Mouse (Mus musculus): Measurements from ENCODE around the gene Arhgef15. TPM values are rescaled to one million over a fixed set of nuclear protein-coding genes. Genes with fewer than 3 reads are reported as not detected.

The Arhgef15 gene
- polyA plus RNA-seq, 1 experiment, result 2.6 TPM

GRCm38 (mm10) chr11:68898790-68899189, 58.5 kb downstream of the Arhgef15 start:
- TF ChIP-seq CTCF (IDR thresholded peaks at IDR 0.05; ENCODE audit: low read depth, low read length) (no peak), POLR2A (IDR thresholded peaks at IDR 0.05; ENCODE audit: insufficient read depth, low read length) (no peak), EP300 (IDR thresholded peaks at IDR 0.05; ENCODE audit: insufficient read depth, low read depth, low read length) (no peak)
- H3K4me1 ChIP-seq (ENCODE audit: control insufficient read depth, insufficient read depth, low read length), result no peaks in the 10 kb centered on the region
- no peaks in the 10 kb centered on the region for H3K27me3 ChIP-seq (ENCODE audit: control insufficient read depth, insufficient read depth, low read length, poor library complexity, severe bottlenecking)
- no peak overlapping the region for H3K9ac ChIP-seq (ENCODE audit: low read depth, poor library complexity, severe bottlenecking)
- H3K4me3 ChIP-seq (ENCODE audit: low read depth, low read length), result no peak overlapping the region
- H3K36me3 ChIP-seq (ENCODE audit: control insufficient read depth, insufficient read depth, low read length, poor library complexity, severe bottlenecking), result peaks cover 20% of the 10 kb centered on the region
- H3K9me3 ChIP-seq (replicated peaks; ENCODE audit: control insufficient read depth, insufficient read depth, low read length, poor library complexity, severe bottlenecking), result no peaks in the 10 kb centered on the region
- H3K27ac ChIP-seq (ENCODE audit: insufficient read depth, low read length), result no peak overlapping the region

GRCm38 (mm10) chr11:68897838-68898237, 59.4 kb downstream of the Arhgef15 start:
- H3K4me3 ChIP-seq (ENCODE audit: low read depth, low read length), result no peak overlapping the region
- TF ChIP-seq CTCF (IDR thresholded peaks at IDR 0.05; ENCODE audit: low read depth, low read length) (no peak), POLR2A (IDR thresholded peaks at IDR 0.05; ENCODE audit: insufficient read depth, low read length) (no peak)
- H3K27me3 ChIP-seq (ENCODE audit: control insufficient read depth, insufficient read depth, low read length, poor library complexity, severe bottlenecking), result no peaks in the 10 kb centered on the region
- H3K9ac ChIP-seq (ENCODE audit: low read depth, poor library complexity, severe bottlenecking), result no peak overlapping the region
- no peak overlapping the region for H3K27ac ChIP-seq (ENCODE audit: insufficient read depth, low read length)
- H3K9me3 ChIP-seq (replicated peaks; ENCODE audit: control insufficient read depth, insufficient read depth, low read length, poor library complexity, severe bottlenecking), result no peaks in the 10 kb centered on the region
- H3K36me3 ChIP-seq (ENCODE audit: control insufficient read depth, insufficient read depth, low read length, poor library complexity, severe bottlenecking), result peaks cover 11% of the 10 kb centered on the region
- no peaks in the 10 kb centered on the region for H3K4me1 ChIP-seq (ENCODE audit: control insufficient read depth, insufficient read depth, low read length)

GRCm38 (mm10) chr11:68897120-68897519, 60.2 kb downstream of the Arhgef15 start:
- no peaks in the 10 kb centered on the region for H3K4me1 ChIP-seq (ENCODE audit: control insufficient read depth, insufficient read depth, low read length)
- H3K4me3 ChIP-seq (ENCODE audit: low read depth, low read length), result no peak overlapping the region
- H3K27ac ChIP-seq (ENCODE audit: insufficient read depth, low read length), result no peak overlapping the region
- no peaks in the 10 kb centered on the region for H3K9me3 ChIP-seq (replicated peaks; ENCODE audit: control insufficient read depth, insufficient read depth, low read length, poor library complexity, severe bottlenecking)
- peaks cover 3% of the 10 kb centered on the region; the same call in 1 of the 2 replicates for H3K36me3 ChIP-seq (ENCODE audit: control insufficient read depth, insufficient read depth, low read length, poor library complexity, severe bottlenecking)
- TF ChIP-seq POLR2A (IDR thresholded peaks at IDR 0.05; ENCODE audit: insufficient read depth, low read length) (no peak), CTCF (IDR thresholded peaks at IDR 0.05; ENCODE audit: low read depth, low read length) (peak; percentile 66), EP300 (IDR thresholded peaks at IDR 0.05; ENCODE audit: insufficient read depth, low read depth, low read length) (no peak)
- H3K9ac ChIP-seq (ENCODE audit: low read depth, poor library complexity, severe bottlenecking), result no peak overlapping the region
- H3K27me3 ChIP-seq (ENCODE audit: control insufficient read depth, insufficient read depth, low read length, poor library complexity, severe bottlenecking), result no peaks in the 10 kb centered on the region

GRCm38 (mm10) chr11:68896247-68896646, 61.0 kb downstream of the Arhgef15 start:
- no peaks in the 10 kb centered on the region for H3K36me3 ChIP-seq (ENCODE audit: control insufficient read depth, insufficient read depth, low read length, poor library complexity, severe bottlenecking)
- no peaks in the 10 kb centered on the region for H3K9me3 ChIP-seq (replicated peaks; ENCODE audit: control insufficient read depth, insufficient read depth, low read length, poor library complexity, severe bottlenecking)

GRCm38 (mm10) chr11:68893911-68894464, 63.3 kb downstream of the Arhgef15 start:
- H3K4me3 ChIP-seq (ENCODE audit: low read depth, low read length), result no peak overlapping the region
- no peak for TF ChIP-seq POLR2A (IDR thresholded peaks at IDR 0.05; ENCODE audit: insufficient read depth, low read length)
- H3K27ac ChIP-seq (ENCODE audit: insufficient read depth, low read length), result no peak overlapping the region

More at GRCm38 (mm10) chr11:68896247-68896646, 61.0 kb downstream of the Arhgef15 start:
- Histone ChIP-seq H3K4me1 (ENCODE audit: control insufficient read depth, insufficient read depth, low read length) (no peaks in the 10 kb centered on the region), H3K9ac (ENCODE audit: low read depth, poor library complexity, severe bottlenecking) (no peak overlapping the region), H3K27me3 (ENCODE audit: control insufficient read depth, insufficient read depth, low read length, poor library complexity, severe bottlenecking) (no peaks in the 10 kb centered on the region), H3K4me3 (ENCODE audit: low read depth, low read length) (no peak overlapping the region), H3K27ac (ENCODE audit: insufficient read depth, low read length) (no peak overlapping the region)
- TF ChIP-seq POLR2A (IDR thresholded peaks at IDR 0.05; ENCODE audit: insufficient read depth, low read length) (no peak), EP300 (IDR thresholded peaks at IDR 0.05; ENCODE audit: insufficient read depth, low read depth, low read length) (no peak), CTCF (IDR thresholded peaks at IDR 0.05; ENCODE audit: low read depth, low read length) (no peak)

More at GRCm38 (mm10) chr11:68893911-68894464, 63.3 kb downstream of the Arhgef15 start:
- no peak overlapping the region for H3K9ac ChIP-seq (ENCODE audit: low read depth, poor library complexity, severe bottlenecking)
- H3K4me1 ChIP-seq (ENCODE audit: control insufficient read depth, insufficient read depth, low read length), result no peaks in the 10 kb centered on the region
- H3K27me3 ChIP-seq (ENCODE audit: control insufficient read depth, insufficient read depth, low read length, poor library complexity, severe bottlenecking), result no peaks in the 10 kb centered on the region
- no peaks in the 10 kb centered on the region for H3K36me3 ChIP-seq (ENCODE audit: control insufficient read depth, insufficient read depth, low read length, poor library complexity, severe bottlenecking)
- H3K9me3 ChIP-seq (replicated peaks; ENCODE audit: control insufficient read depth, insufficient read depth, low read length, poor library complexity, severe bottlenecking), result no peaks in the 10 kb centered on the region

Other genes starting within 250 kb of the Arhgef15 start
- 59.3 and 71.7 TPM in 2 replicates for gene Ndel1, start 85.6 kb downstream of the Arhgef15 start, polyA plus RNA-seq (2011; ENCODE audit: insufficient read depth, insufficient read length, low read depth, missing spikeins)
- not detected in 2 replicates for gene Rnf222, start 68.9 kb downstream of the Arhgef15 start, polyA plus RNA-seq (2011; ENCODE audit: insufficient read depth, insufficient read length, low read depth, missing spikeins)
- gene Rpl26, start 55.9 kb downstream of the Arhgef15 start, polyA plus RNA-seq (2011; ENCODE audit: insufficient read depth, insufficient read length, low read depth, missing spikeins), result 4,511 and 5,371 TPM in 2 replicates
- gene Odf4, start 30.4 kb downstream of the Arhgef15 start, polyA plus RNA-seq (2011; ENCODE audit: insufficient read depth, insufficient read length, low read depth, missing spikeins), result not detected in 2 replicates
- 3.4 and 4.6 TPM in 2 replicates for gene Slc25a35, start 10.7 kb upstream of the Arhgef15 start, polyA plus RNA-seq (2011; ENCODE audit: insufficient read depth, insufficient read length, low read depth, missing spikeins)
- gene Rangrf, start 17.7 kb upstream of the Arhgef15 start, polyA plus RNA-seq (2011; ENCODE audit: insufficient read depth, insufficient read length, low read depth, missing spikeins), result 70.3 and 98.6 TPM in 2 replicates
- gene Pfas, start 51.0 kb upstream of the Arhgef15 start, polyA plus RNA-seq (2011; ENCODE audit: insufficient read depth, insufficient read length, low read depth, missing spikeins), result 79.6 and 85.3 TPM in 2 replicates
- gene Ctc1, start 58.4 kb upstream of the Arhgef15 start, polyA plus RNA-seq (2011; ENCODE audit: insufficient read depth, insufficient read length, low read depth, missing spikeins), result 164 and 169 TPM in 2 replicates
- gene Aurkb, start 88.2 kb upstream of the Arhgef15 start, polyA plus RNA-seq (2011; ENCODE audit: insufficient read depth, insufficient read length, low read depth, missing spikeins), result 108 and 121 TPM in 2 replicates
- gene Borcs6, start 102.2 kb upstream of the Arhgef15 start, polyA plus RNA-seq (2011; ENCODE audit: insufficient read depth, insufficient read length, low read depth, missing spikeins), result 4.0 and 7.0 TPM in 2 replicates
- gene Tmem107, start 113.3 kb upstream of the Arhgef15 start, polyA plus RNA-seq (2011; ENCODE audit: insufficient read depth, insufficient read length, low read depth, missing spikeins), result 17.1 and 24.7 TPM in 2 replicates
- 39.5 and 41.6 TPM in 2 replicates for gene Vamp2, start 131.0 kb upstream of the Arhgef15 start, polyA plus RNA-seq (2011; ENCODE audit: insufficient read depth, insufficient read length, low read depth, missing spikeins)
- gene Per1, start 137.7 kb upstream of the Arhgef15 start, polyA plus RNA-seq (2011; ENCODE audit: insufficient read depth, insufficient read length, low read depth, missing spikeins), result 25.0 and 29.3 TPM in 2 replicates
- not detected in 2 replicates for gene Hes7, start 162.9 kb upstream of the Arhgef15 start, polyA plus RNA-seq (2011; ENCODE audit: insufficient read depth, insufficient read length, low read depth, missing spikeins)
- gene 9130213A22Rik, start 165.1 kb upstream of the Arhgef15 start, polyA plus RNA-seq (2011; ENCODE audit: insufficient read depth, insufficient read length, low read depth, missing spikeins), result not detected in 2 replicates
- 1.7 and 2.0 TPM in 2 replicates for gene Aloxe3, start 168.4 kb upstream of the Arhgef15 start, polyA plus RNA-seq (2011; ENCODE audit: insufficient read depth, insufficient read length, low read depth, missing spikeins)
- gene Alox12b, start 199.5 kb upstream of the Arhgef15 start, polyA plus RNA-seq (2011; ENCODE audit: insufficient read depth, insufficient read length, low read depth, missing spikeins), result 0.27 TPM in 1 of 2 replicates, not detected in the other
- not detected in 2 replicates for gene Alox8, start 240.4 kb upstream of the Arhgef15 start, polyA plus RNA-seq (2011; ENCODE audit: insufficient read depth, insufficient read length, low read depth, missing spikeins)

All from ES-Bruce4 (cell line).